Mouse (Mus musculus): ENCODE data around the gene Olfr316. TPM values are rescaled to one million over a fixed set of nuclear protein-coding genes. Genes with fewer than 3 reads are reported as not detected.

Olfr316 gene
- polyA plus RNA-seq, 1 experiment = not detected

- Histone ChIP-seq H3K4me3 (ENCODE audit: low read depth, low read length) (no peak overlapping the region), H3K36me3 (ENCODE audit: control insufficient read depth, insufficient read depth, low read length, poor library complexity, severe bottlenecking) (no peaks in the 10 kb centered on the region), H3K4me1 (ENCODE audit: control insufficient read depth, insufficient read depth, low read length) (no peaks in the 10 kb centered on the region), H3K9ac (ENCODE audit: low read depth, poor library complexity, severe bottlenecking) (no peak overlapping the region), H3K27me3 (ENCODE audit: control insufficient read depth, insufficient read depth, low read length, poor library complexity, severe bottlenecking) (no peaks in the 10 kb centered on the region), H3K27ac (ENCODE audit: insufficient read depth, low read length) (no peak overlapping the region), H3K9me3 (replicated peaks; ENCODE audit: control insufficient read depth, insufficient read depth, low read length, poor library complexity, severe bottlenecking) (no peaks in the 10 kb centered on the region)
- TF ChIP-seq POLR2A (IDR thresholded peaks at IDR 0.05; ENCODE audit: insufficient read depth, low read length) (no peak), CTCF (IDR thresholded peaks at IDR 0.05; ENCODE audit: low read depth, low read length) (no peak), EP300 (IDR thresholded peaks at IDR 0.05; ENCODE audit: insufficient read depth, low read depth, low read length) (no peak)
These were observed 35.1 kb downstream of the Olfr316 start for GRCm38 (mm10) chr11:58787651-58788050.

- H3K4me1 ChIP-seq (ENCODE audit: control insufficient read depth, insufficient read depth, low read length) = no peaks in the 10 kb centered on the region
- no peaks in the 10 kb centered on the region for H3K27me3 ChIP-seq (ENCODE audit: control insufficient read depth, insufficient read depth, low read length, poor library complexity, severe bottlenecking)
- no peak overlapping the region for H3K27ac ChIP-seq (ENCODE audit: insufficient read depth, low read length)
- no peak overlapping the region for H3K9ac ChIP-seq (ENCODE audit: low read depth, poor library complexity, severe bottlenecking)
- no peaks in the 10 kb centered on the region for H3K36me3 ChIP-seq (ENCODE audit: control insufficient read depth, insufficient read depth, low read length, poor library complexity, severe bottlenecking)
- TF ChIP-seq EP300 (IDR thresholded peaks at IDR 0.05; ENCODE audit: insufficient read depth, low read depth, low read length) = no peak
- TF ChIP-seq CTCF (IDR thresholded peaks at IDR 0.05; ENCODE audit: low read depth, low read length) = no peak
- TF ChIP-seq POLR2A (IDR thresholded peaks at IDR 0.05; ENCODE audit: insufficient read depth, low read length) = no peak
- no peaks in the 10 kb centered on the region for H3K9me3 ChIP-seq (replicated peaks; ENCODE audit: control insufficient read depth, insufficient read depth, low read length, poor library complexity, severe bottlenecking)
- no peak overlapping the region for H3K4me3 ChIP-seq (ENCODE audit: low read depth, low read length)
These were observed 35.8 kb downstream of the Olfr316 start for GRCm38 (mm10) chr11:58788346-58788745.

GRCm38 (mm10) chr11:58789532-58789931 is 37.0 kb downstream of the Olfr316 start:
- no peak overlapping the region for H3K4me3 ChIP-seq (ENCODE audit: low read depth, low read length)
- TF ChIP-seq CTCF (IDR thresholded peaks at IDR 0.05; ENCODE audit: low read depth, low read length) (no peak), EP300 (IDR thresholded peaks at IDR 0.05; ENCODE audit: insufficient read depth, low read depth, low read length) (no peak), POLR2A (IDR thresholded peaks at IDR 0.05; ENCODE audit: insufficient read depth, low read length) (no peak)

GRCm38 (mm10) chr11:58790053-58790452 is 37.5 kb downstream of the Olfr316 start:
- TF ChIP-seq POLR2A (IDR thresholded peaks at IDR 0.05; ENCODE audit: insufficient read depth, low read length) = no peak
- no peak for TF ChIP-seq EP300 (IDR thresholded peaks at IDR 0.05; ENCODE audit: insufficient read depth, low read depth, low read length)
- no peak for TF ChIP-seq CTCF (IDR thresholded peaks at IDR 0.05; ENCODE audit: low read depth, low read length)
- Histone ChIP-seq H3K4me1 (ENCODE audit: control insufficient read depth, insufficient read depth, low read length) (no peaks in the 10 kb centered on the region), H3K9me3 (replicated peaks; ENCODE audit: control insufficient read depth, insufficient read depth, low read length, poor library complexity, severe bottlenecking) (no peaks in the 10 kb centered on the region), H3K27me3 (ENCODE audit: control insufficient read depth, insufficient read depth, low read length, poor library complexity, severe bottlenecking) (no peaks in the 10 kb centered on the region; the same call in 1 of the 2 replicates), H3K4me3 (ENCODE audit: low read depth, low read length) (no peak overlapping the region), H3K36me3 (ENCODE audit: control insufficient read depth, insufficient read depth, low read length, poor library complexity, severe bottlenecking) (no peaks in the 10 kb centered on the region), H3K9ac (ENCODE audit: low read depth, poor library complexity, severe bottlenecking) (no peak overlapping the region), H3K27ac (ENCODE audit: insufficient read depth, low read length) (no peak overlapping the region)

More at GRCm38 (mm10) chr11:58789532-58789931, 37.0 kb downstream of the Olfr316 start:
- no peak overlapping the region for H3K9ac ChIP-seq (ENCODE audit: low read depth, poor library complexity, severe bottlenecking)
- no peaks in the 10 kb centered on the region for H3K4me1 ChIP-seq (ENCODE audit: control insufficient read depth, insufficient read depth, low read length)
- H3K27me3 ChIP-seq (ENCODE audit: control insufficient read depth, insufficient read depth, low read length, poor library complexity, severe bottlenecking) = no peaks in the 10 kb centered on the region
- H3K9me3 ChIP-seq (replicated peaks; ENCODE audit: control insufficient read depth, insufficient read depth, low read length, poor library complexity, severe bottlenecking) = no peaks in the 10 kb centered on the region
- H3K36me3 ChIP-seq (ENCODE audit: control insufficient read depth, insufficient read depth, low read length, poor library complexity, severe bottlenecking) = no peaks in the 10 kb centered on the region
- H3K27ac ChIP-seq (ENCODE audit: insufficient read depth, low read length) = no peak overlapping the region

- no peak overlapping the region for H3K27ac ChIP-seq (ENCODE audit: insufficient read depth, low read length)
- no peaks in the 10 kb centered on the region for H3K4me1 ChIP-seq (ENCODE audit: control insufficient read depth, insufficient read depth, low read length)
- H3K27me3 ChIP-seq (ENCODE audit: control insufficient read depth, insufficient read depth, low read length, poor library complexity, severe bottlenecking) = no peaks in the 10 kb centered on the region; the same call in 1 of the 2 replicates
- H3K9me3 ChIP-seq (replicated peaks; ENCODE audit: control insufficient read depth, insufficient read depth, low read length, poor library complexity, severe bottlenecking) = no peaks in the 10 kb centered on the region
- no peak overlapping the region for H3K4me3 ChIP-seq (ENCODE audit: low read depth, low read length)
- H3K9ac ChIP-seq (ENCODE audit: low read depth, poor library complexity, severe bottlenecking) = no peak overlapping the region
- TF ChIP-seq EP300 (IDR thresholded peaks at IDR 0.05; ENCODE audit: insufficient read depth, low read depth, low read length) (no peak), POLR2A (IDR thresholded peaks at IDR 0.05; ENCODE audit: insufficient read depth, low read length) (no peak), CTCF (IDR thresholded peaks at IDR 0.05; ENCODE audit: low read depth, low read length) (no peak)
- no peaks in the 10 kb centered on the region for H3K36me3 ChIP-seq (ENCODE audit: control insufficient read depth, insufficient read depth, low read length, poor library complexity, severe bottlenecking)
These were observed 38.1 kb downstream of the Olfr316 start for GRCm38 (mm10) chr11:58790646-58791045.

- Histone ChIP-seq H3K4me1 (ENCODE audit: control insufficient read depth, insufficient read depth, low read length) (no peaks in the 10 kb centered on the region), H3K36me3 (ENCODE audit: control insufficient read depth, insufficient read depth, low read length, poor library complexity, severe bottlenecking) (no peaks in the 10 kb centered on the region), H3K4me3 (ENCODE audit: low read depth, low read length) (no peak overlapping the region), H3K9ac (ENCODE audit: low read depth, poor library complexity, severe bottlenecking) (no peak overlapping the region), H3K27me3 (ENCODE audit: control insufficient read depth, insufficient read depth, low read length, poor library complexity, severe bottlenecking) (no peaks in the 10 kb centered on the region; the same call in 1 of the 2 replicates), H3K9me3 (replicated peaks; ENCODE audit: control insufficient read depth, insufficient read depth, low read length, poor library complexity, severe bottlenecking) (no peaks in the 10 kb centered on the region), H3K27ac (ENCODE audit: insufficient read depth, low read length) (no peak overlapping the region)
- peak; percentile 6 for TF ChIP-seq CTCF (IDR thresholded peaks at IDR 0.05; ENCODE audit: low read depth, low read length)
- no peak for TF ChIP-seq EP300 (IDR thresholded peaks at IDR 0.05; ENCODE audit: insufficient read depth, low read depth, low read length)
- TF ChIP-seq POLR2A (IDR thresholded peaks at IDR 0.05; ENCODE audit: insufficient read depth, low read length) = no peak
These were observed 43.3 kb downstream of the Olfr316 start for GRCm38 (mm10) chr11:58795856-58796255.
